Mouse (Mus musculus) macrophage (primary cell): Measurements from ENCODE around the gene Srbd1. TPM values are rescaled to one million over a fixed set of nuclear protein-coding genes. Genes with fewer than 3 reads are reported as not detected.
A peak's percentile ranks its signal among the peaks of the same experiment; 100 is the strongest.

Experiments
- H3K27ac ChIP-seq: fragments of 350-480 bp; formaldehyde crosslinking; 2 replicates; pipeline ENCODE4 v1.9.0; 2021
- H3K36me3 ChIP-seq: fragments of 350-480 bp; formaldehyde crosslinking; 2 replicates; pipeline ENCODE4 v1.9.0; 2021; ENCODE audit errors: inconsistent target
- H3K4me3 ChIP-seq: fragments of 350-480 bp; formaldehyde crosslinking; 2 replicates; pipeline ENCODE4 v1.9.0; 2021; ENCODE audit errors: inconsistent target
- H3K79me2 ChIP-seq: fragments of 350-480 bp; formaldehyde crosslinking; 2 replicates; pipeline ENCODE4 v1.9.0; 2021; ENCODE audit errors: inconsistent target
- WGBS: methylation state at CpG from one replicate; pipeline ENCODE4 v1.1.7; 2026; ENCODE audit warnings: inconsistent platforms; ENCODE audit not compliant: missing documents; 5-methylcytosine and 5-hydroxymethylcytosine counted together
- polyA plus RNA-seq: library from polyadenylated mRNA; stranded (reverse); fragments of 250-400 nt; gene quantifications from 3 replicates; pipeline ENCODE4 v1.2.4, GENCODE M21; 2018; ENCODE audit warnings: inconsistent platforms

Srbd1 gene
- polyA plus RNA-seq, 1 experiment from 2014 or later, result 18.6 TPM

- peak overlapping the region; percentile 95 for H3K4me3 ChIP-seq
- H3K36me3 ChIP-seq, result no peaks in the 10 kb centered on the region
- peaks cover 8% of the 10 kb centered on the region; the same call in 1 of the 2 replicates for H3K79me2 ChIP-seq
- WGBS, result under 1% methylated on average over 46 of the region's 46 CpGs
- peak overlapping the region; percentile 74 for H3K27ac ChIP-seq
Measured at GRCm38 (mm10) chr17:86166567-86167319, 21.8 kb upstream of the Srbd1 start.

GRCm38 (mm10) chr17:86166051-86166566 lies 21.1 kb upstream of the Srbd1 start:
- Histone ChIP-seq H3K27ac (no peak overlapping the region), H3K4me3 (peak overlapping the region; percentile 95), H3K36me3 (no peaks in the 10 kb centered on the region), H3K79me2 (peaks cover 8% of the 10 kb centered on the region; the same call in 1 of the 2 replicates)
- WGBS, result 10% methylated on average over 19 of the region's 19 CpGs

- Histone ChIP-seq H3K36me3 (no peaks in the 10 kb centered on the region), H3K27ac (no peak overlapping the region), H3K4me3 (no peak overlapping the region), H3K79me2 (peaks cover 8% of the 10 kb centered on the region; the same call in 1 of the 2 replicates)
- 29% methylated on average over 7 of the region's 7 CpGs for WGBS
Measured at GRCm38 (mm10) chr17:86164416-86164815, 19.4 kb upstream of the Srbd1 start.

GRCm38 (mm10) chr17:86162672-86163071 lies 17.7 kb upstream of the Srbd1 start:
- 94% methylated on average over 11 of the region's 15 CpGs for WGBS
- Histone ChIP-seq H3K36me3 (no peaks in the 10 kb centered on the region), H3K27ac (no peak overlapping the region)

GRCm38 (mm10) chr17:86156999-86157398 lies 12.0 kb upstream of the Srbd1 start:
- 94% methylated on average over 6 of the region's 6 CpGs for WGBS
- Histone ChIP-seq H3K27ac (no peak overlapping the region), H3K79me2 (no peaks in the 10 kb centered on the region), H3K36me3 (no peaks in the 10 kb centered on the region), H3K4me3 (no peak overlapping the region)

More at GRCm38 (mm10) chr17:86162672-86163071, 17.7 kb upstream of the Srbd1 start:
- no peak overlapping the region for H3K4me3 ChIP-seq
- peaks cover 8% of the 10 kb centered on the region; the same call in 1 of the 2 replicates for H3K79me2 ChIP-seq

DNA sequence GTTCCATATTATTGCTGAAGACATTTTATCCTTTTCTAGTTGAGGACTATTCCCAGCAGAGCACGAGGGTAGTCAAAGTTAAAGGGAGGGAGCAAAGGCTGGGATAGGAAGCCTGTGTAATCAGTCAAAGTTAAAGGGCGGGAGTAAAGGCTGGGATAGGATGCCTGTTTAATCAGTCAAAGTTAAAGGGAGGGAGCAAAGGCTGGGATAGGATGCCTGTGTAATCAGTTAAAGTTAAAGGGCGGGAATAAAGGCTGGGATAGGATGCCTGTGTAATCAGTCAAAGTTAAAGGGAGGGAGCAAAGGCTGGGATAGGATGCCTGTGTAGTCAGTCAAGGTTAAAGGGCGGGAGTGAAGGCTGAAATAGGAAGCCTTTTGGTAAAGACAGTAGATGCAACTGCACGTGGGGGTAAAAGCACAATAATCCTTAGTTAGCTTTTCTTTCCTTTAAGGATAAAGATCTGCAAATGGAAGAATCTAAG lies 5.9 kb upstream of the Srbd1 start:
- Histone ChIP-seq H3K36me3 (no peaks in the 10 kb centered on the region), H3K27ac (no peak overlapping the region), H3K79me2 (no peaks in the 10 kb centered on the region), H3K4me3 (no peak overlapping the region)
- 35% methylated on average over 5 of the region's 5 CpGs for WGBS

- Histone ChIP-seq H3K4me3 (no peak overlapping the region), H3K36me3 (no peaks in the 10 kb centered on the region), H3K27ac (no peak overlapping the region), H3K79me2 (no peaks in the 10 kb centered on the region)
- WGBS, result 80% methylated on average over 1 of the region's 1 CpGs
Measured at GRCm38 (mm10) chr17:86149726-86150125, 4.8 kb upstream of the Srbd1 start.

DNA sequence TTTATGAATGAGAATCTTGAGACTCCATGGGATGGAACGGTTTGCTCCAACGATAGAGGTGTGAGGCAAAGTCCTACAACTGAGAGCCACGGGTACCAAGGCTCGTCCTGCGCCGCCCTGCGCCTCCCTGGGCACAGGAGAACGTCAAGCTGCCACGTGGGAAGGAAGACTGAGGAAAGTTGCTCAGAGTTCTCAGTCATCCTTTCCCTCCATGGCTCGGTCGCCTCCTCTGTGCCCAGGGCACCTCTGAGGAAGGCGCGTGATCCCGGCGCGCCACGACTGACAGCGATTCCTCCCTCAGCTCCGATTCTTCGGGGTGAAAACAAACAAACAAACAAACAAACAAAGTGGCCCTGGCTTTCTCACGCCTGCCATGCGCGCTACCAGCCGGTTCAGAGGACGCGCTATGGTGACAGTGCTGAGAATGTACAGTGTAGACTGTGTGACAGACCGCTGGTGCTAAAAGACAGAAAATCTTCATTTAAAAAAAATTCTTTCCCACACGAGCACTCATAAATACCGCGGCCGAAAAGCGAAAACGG lies 367 bp downstream of the Srbd1 start:
- Histone ChIP-seq H3K4me3 (peak overlapping the region; percentile 94), H3K79me2 (peaks cover 16% of the 10 kb centered on the region), H3K27ac (peak overlapping the region; percentile 57), H3K36me3 (no peaks in the 10 kb centered on the region)
- under 1% methylated on average over 33 of the region's 33 CpGs for WGBS

DNA sequence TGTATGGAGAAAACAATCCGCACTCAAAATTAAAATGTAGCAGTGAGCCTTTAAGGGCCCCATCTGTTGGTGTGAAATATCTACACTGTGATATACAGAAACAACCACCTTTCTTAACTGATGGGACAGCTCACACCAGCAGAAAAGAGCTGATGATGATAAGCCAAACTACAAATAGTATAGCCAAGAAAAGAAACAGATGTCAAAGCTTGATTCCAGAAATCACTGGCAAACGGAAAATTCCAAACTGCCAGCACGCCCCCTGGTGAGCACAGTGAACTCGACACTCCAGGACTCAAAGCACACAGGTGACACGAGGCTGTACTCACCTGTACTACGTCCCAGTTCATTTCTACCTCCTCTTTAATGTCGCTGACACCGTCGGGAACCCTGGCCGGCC lies 9.1 kb downstream of the Srbd1 start:
- Histone ChIP-seq H3K4me3 (no peak overlapping the region), H3K36me3 (peaks cover 27% of the 10 kb centered on the region; the same call in 1 of the 2 replicates), H3K27ac (no peak overlapping the region), H3K79me2 (no peaks in the 10 kb centered on the region)
- 94% methylated on average over 10 of the region's 10 CpGs for WGBS

DNA sequence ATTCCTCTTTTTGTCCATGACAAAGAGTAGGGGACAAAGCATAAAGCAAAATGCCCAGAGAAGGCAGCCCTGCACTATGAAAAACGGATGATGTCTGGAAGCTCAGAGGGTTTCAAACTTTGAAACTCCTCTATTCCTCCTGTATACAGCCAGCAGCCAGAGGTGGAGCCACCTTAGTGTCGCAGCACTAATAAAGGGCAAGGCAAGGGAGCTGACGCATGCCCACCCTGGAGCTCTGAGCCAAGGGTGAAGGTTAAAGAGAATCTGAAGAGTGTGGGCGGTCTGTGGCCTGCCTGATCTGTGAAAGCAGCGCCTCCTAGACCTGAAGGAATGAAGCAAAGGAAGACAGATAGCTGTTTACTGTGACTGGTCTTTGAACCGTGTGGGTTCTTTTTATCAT lies 10.5 kb downstream of the Srbd1 start:
- 89% methylated on average over 6 of the region's 6 CpGs for WGBS
- Histone ChIP-seq H3K36me3 (peaks cover 32% of the 10 kb centered on the region; the same call in 1 of the 2 replicates), H3K79me2 (no peaks in the 10 kb centered on the region), H3K4me3 (no peak overlapping the region), H3K27ac (no peak overlapping the region)

- H3K27ac ChIP-seq, result no peak overlapping the region
- peaks cover 27% of the 10 kb centered on the region; the same call in 1 of the 2 replicates for H3K36me3 ChIP-seq
- no peak overlapping the region for H3K4me3 ChIP-seq
- 86% methylated on average over 5 of the region's 5 CpGs for WGBS
- H3K79me2 ChIP-seq, result no peaks in the 10 kb centered on the region
Measured at GRCm38 (mm10) chr17:86132534-86132933, 12.4 kb downstream of the Srbd1 start.

GRCm38 (mm10) chr17:86128198-86128597 lies 16.8 kb downstream of the Srbd1 start:
- Histone ChIP-seq H3K36me3 (0 out of 2 replicates have a peak, but pooled peaks cover 5% of the 10 kb centered on the region), H3K79me2 (no peaks in the 10 kb centered on the region), H3K4me3 (no peak overlapping the region), H3K27ac (no peak overlapping the region)
- 54% methylated on average over 5 of the region's 5 CpGs for WGBS

DNA sequence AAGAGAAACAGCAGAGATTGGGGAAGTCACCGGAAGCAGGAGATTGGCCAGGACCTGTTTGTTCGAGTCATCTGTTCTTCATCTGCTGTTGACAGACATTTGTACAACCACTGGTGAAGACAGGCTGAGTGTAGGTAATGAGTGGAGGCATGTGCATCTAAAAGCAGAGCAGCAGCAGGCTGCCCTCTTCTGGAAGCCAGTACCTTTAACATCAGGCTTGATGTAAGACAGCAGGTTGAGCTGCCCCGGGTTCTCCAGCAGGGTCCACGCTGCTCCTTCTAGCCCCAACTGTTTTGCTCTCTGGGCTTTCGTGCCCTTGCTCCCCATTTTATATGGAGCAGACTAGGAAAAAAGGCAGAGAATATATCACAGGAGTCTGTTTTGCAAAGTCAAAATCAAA lies 19.1 kb downstream of the Srbd1 start:
- Histone ChIP-seq H3K79me2 (no peaks in the 10 kb centered on the region), H3K27ac (no peak overlapping the region), H3K36me3 (0 out of 2 replicates have a peak, but pooled peaks cover 5% of the 10 kb centered on the region), H3K4me3 (no peak overlapping the region)
- WGBS, result 89% methylated on average over 5 of the region's 5 CpGs

GRCm38 (mm10) chr17:86123146-86123545 lies 21.8 kb downstream of the Srbd1 start:
- H3K4me3 ChIP-seq, result no peak overlapping the region
- WGBS, result 98% methylated on average over 3 of the region's 3 CpGs
- H3K79me2 ChIP-seq, result no peaks in the 10 kb centered on the region
- H3K36me3 ChIP-seq, result no peaks in the 10 kb centered on the region
- no peak overlapping the region for H3K27ac ChIP-seq

- Histone ChIP-seq H3K79me2 (no peaks in the 10 kb centered on the region), H3K4me3 (no peak overlapping the region), H3K36me3 (no peaks in the 10 kb centered on the region), H3K27ac (no peak overlapping the region)
- WGBS, result 80% methylated on average over 2 of the region's 2 CpGs
Measured at GRCm38 (mm10) chr17:86096875-86097274, 48.1 kb downstream of the Srbd1 start.
